Mouse (Mus musculus) midbrain, embryonic 16.5 days (tissue): Measurements from ENCODE around the gene Gpc6. TPM values are rescaled to one million over a fixed set of nuclear protein-coding genes. Genes with fewer than 3 reads are reported as not detected.
A peak's percentile ranks its signal among the peaks of the same experiment; 100 is the strongest.

Source experiments
- ATAC-seq: fragments of 200-750 bp; cut with Nextera tagmentation; 2 replicates; pipeline ENCODE4 v1.8.0; 2017; ENCODE audit warnings: moderate TSS enrichment
- H3K27ac ChIP-seq: fragments of 300-500 bp; sonication (generic); 2 replicates; pipeline ENCODE4 v1.5.1; 2014; ENCODE audit warnings: mild to moderate bottlenecking, low read length, mixed read lengths
- H3K27me3 ChIP-seq: fragments of 300-500 bp; sonication (generic); 2 replicates; pipeline ENCODE4 v1.6.1; 2014; ENCODE audit warnings: low read depth, low read length, mixed read lengths; ENCODE audit not compliant: control insufficient read depth, insufficient read depth
- H3K36me3 ChIP-seq: fragments of 300-500 bp; sonication (generic); 2 replicates; pipeline ENCODE4 v1.6.1; 2014; ENCODE audit warnings: mild to moderate bottlenecking, low read length, moderate library complexity, mixed read lengths; ENCODE audit not compliant: control insufficient read depth, insufficient read depth
- H3K4me1 ChIP-seq: fragments of 300-500 bp; sonication (generic); 2 replicates; pipeline ENCODE4 v1.6.1; 2014; ENCODE audit warnings: mild to moderate bottlenecking, low read length, mixed read lengths; ENCODE audit not compliant: control insufficient read depth, insufficient read depth
- H3K4me2 ChIP-seq: fragments of 300-500 bp; sonication (generic); 2 replicates; pipeline ENCODE4 v1.6.1; 2014; ENCODE audit warnings: mild to moderate bottlenecking, low read length, mixed read lengths
- H3K4me3 ChIP-seq: fragments of 300-500 bp; sonication (generic); 2 replicates; pipeline ENCODE4 v1.5.1; 2014; ENCODE audit warnings: low read depth, mild to moderate bottlenecking, low read length, moderate library complexity, mixed read lengths
- H3K9ac ChIP-seq: fragments of 300-500 bp; sonication (generic); 2 replicates; pipeline ENCODE4 v1.6.1; 2014; ENCODE audit warnings: low read depth, low read length, mixed read lengths
- H3K9me3 ChIP-seq: fragments of 300-500 bp; sonication (generic); replicated peaks from 2 replicates; pipeline ENCODE4 v1.6.1; 2014; ENCODE audit warnings: mild to moderate bottlenecking, low read length, mixed read lengths; ENCODE audit not compliant: control insufficient read depth, poor library complexity, severe bottlenecking
- whole genome bisulfite sequencing: fragments of 180-500 bp; shearing (Covaris S2); extraction: QIAGEN DNeasy Blood & Tissue Kit; methylation state at CpG from one replicate; pipeline ENCODE4 v1.1.7; 2014; 5-methylcytosine and 5-hydroxymethylcytosine counted together
- polyA plus RNA-seq: library from polyadenylated mRNA; unstranded; fragments of >200 nt; fragmentation: Nextera tagmentation; extraction: Ambion mirVana; gene quantifications from 2 replicates; pipeline ENCODE4 v1.2.1, GENCODE M21; 2015

Gene Gpc6
- polyA plus RNA-seq, 1 experiment from 2014 or later, result 19.7 TPM

DNA sequence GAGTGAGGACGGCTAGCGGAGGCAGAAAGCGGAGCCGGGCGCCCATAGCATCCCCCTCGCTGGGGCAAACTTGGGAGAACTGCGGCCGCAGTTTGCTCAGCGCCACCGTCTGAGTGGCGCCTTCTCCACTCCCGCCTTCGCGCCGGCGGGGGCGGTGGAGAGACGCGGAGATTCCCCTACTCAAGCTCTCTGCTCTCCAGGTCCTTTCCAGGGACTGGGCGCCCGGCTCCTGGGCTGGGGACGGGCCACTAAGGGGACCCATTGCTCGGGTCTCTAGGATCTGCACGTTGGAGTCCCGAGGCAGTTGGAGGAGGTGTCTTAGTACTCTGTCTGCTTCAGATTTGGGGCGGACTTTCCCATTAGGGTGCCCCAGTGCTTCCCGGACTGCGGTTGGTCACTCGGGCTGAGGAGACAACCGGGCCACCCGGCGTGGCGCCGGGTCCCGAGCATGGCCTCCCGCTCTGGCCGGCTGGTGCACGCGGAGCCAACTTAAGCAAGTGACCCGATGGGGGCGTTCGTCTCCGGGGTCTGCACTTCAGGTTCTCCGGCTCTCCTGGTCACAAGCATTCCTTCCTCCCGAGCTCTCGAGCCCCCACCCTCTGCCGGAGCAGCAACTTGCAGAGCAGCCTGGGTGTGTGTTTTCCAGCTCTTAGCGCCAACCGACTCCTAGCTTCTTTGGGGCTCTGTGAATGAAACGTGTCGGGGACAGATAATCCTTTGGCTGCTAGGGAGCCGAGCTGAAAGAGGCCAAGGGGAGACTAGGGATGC, 1.5 kb downstream of the Gpc6 start:
- Histone ChIP-seq H3K4me2 (peak overlapping the region; percentile 83), H3K4me3 (peak overlapping the region; percentile 89), H3K27me3 (no peaks in the 10 kb centered on the region), H3K9ac (peak overlapping the region; percentile 86), H3K27ac (peak overlapping the region; percentile 75), H3K9me3 (no peaks in the 10 kb centered on the region), H3K36me3 (no peaks in the 10 kb centered on the region), H3K4me1 (peaks cover 11% of the 10 kb centered on the region; the same call in 1 of the 2 replicates)
- peak; percentile 89 for ATAC-seq
- under 1% methylated on average over 46 of the region's 52 CpGs for WGBS

DNA sequence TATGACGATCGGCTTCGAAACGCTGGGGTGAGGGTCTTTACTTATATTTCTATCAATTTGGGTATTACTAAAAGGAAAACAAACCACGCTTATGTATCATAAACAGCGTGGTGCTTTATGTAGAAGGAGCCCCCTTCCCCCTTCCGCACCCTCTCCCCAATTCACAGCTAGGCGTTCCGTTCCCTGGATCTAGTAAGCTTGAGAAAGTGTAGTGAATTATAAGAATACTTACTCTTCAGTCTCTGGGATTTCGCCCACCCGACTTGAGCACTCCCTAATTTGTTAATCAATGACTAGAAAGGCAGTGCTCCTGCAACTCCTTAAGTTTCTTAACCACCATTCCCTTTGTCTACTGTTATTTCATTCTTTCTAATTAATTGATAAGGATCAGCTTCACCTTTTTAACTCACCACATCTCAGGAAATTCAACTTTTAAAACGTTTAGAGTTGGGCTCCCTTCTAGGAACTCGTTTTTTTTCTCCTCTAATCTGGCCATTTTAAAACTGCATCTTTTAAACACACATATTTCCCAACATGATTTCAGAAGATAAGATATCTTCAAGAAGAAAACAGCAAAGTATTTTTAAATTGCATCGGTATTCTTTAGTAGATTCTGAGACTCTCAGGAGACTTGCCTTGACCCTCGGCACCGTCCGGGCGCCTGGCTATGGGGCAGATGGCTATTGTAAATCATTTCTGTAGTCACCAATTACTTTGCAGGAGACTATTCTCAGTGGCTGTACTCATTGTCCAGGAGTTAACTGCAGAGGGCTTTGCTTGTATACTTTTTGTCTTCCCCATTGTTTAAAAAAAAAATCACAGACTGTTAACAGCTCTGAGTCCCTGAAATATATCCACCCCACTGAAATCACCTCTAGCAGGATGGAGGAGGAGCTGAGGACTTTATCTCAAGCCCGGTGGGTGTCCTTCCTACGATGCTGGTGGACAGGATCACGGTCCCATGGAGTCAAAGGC, 2.5 kb downstream of the Gpc6 start:
- no peaks in the 10 kb centered on the region for H3K27me3 ChIP-seq
- peak overlapping the region; percentile 89 for H3K4me3 ChIP-seq
- H3K9ac ChIP-seq, result peak overlapping the region; percentile 86
- no peaks in the 10 kb centered on the region for H3K9me3 ChIP-seq
- H3K4me2 ChIP-seq, result peak overlapping the region; percentile 83
- H3K27ac ChIP-seq, result peak overlapping the region; percentile 75
- ATAC-seq, result no peak
- peaks cover 11% of the 10 kb centered on the region; the same call in 1 of the 2 replicates for H3K4me1 ChIP-seq
- under 1% methylated on average over 21 of the region's 21 CpGs for WGBS
- H3K36me3 ChIP-seq, result no peaks in the 10 kb centered on the region

DNA sequence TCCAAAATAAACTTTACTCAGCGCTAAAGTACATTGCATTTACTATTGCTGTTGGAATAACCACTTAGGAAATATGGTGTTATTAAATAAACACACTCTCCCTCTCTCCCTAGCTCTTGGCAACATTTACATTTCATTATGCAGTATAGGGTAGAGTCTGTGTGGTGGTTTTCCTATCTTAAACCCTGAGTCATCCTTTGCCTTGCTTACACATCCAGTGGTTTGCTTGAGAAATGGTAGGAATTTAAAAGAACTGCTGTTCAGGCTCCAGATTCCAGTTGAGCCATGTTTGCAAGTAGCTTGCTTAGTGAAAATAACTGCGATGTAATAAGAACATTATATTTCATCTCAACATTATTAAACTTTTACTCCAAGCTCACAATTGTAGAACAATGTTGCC, 3.3 kb downstream of the Gpc6 start:
- Histone ChIP-seq H3K4me2 (peak overlapping the region; percentile 83), H3K4me3 (peak overlapping the region; percentile 89), H3K27ac (no peak overlapping the region), H3K4me1 (peaks cover 11% of the 10 kb centered on the region; the same call in 1 of the 2 replicates), H3K27me3 (no peaks in the 10 kb centered on the region), H3K36me3 (no peaks in the 10 kb centered on the region), H3K9ac (peak overlapping the region; percentile 56; the same call in 1 of the 2 replicates), H3K9me3 (no peaks in the 10 kb centered on the region)
- no peak for ATAC-seq
- 50% methylated on average over 2 of the region's 2 CpGs for WGBS

DNA sequence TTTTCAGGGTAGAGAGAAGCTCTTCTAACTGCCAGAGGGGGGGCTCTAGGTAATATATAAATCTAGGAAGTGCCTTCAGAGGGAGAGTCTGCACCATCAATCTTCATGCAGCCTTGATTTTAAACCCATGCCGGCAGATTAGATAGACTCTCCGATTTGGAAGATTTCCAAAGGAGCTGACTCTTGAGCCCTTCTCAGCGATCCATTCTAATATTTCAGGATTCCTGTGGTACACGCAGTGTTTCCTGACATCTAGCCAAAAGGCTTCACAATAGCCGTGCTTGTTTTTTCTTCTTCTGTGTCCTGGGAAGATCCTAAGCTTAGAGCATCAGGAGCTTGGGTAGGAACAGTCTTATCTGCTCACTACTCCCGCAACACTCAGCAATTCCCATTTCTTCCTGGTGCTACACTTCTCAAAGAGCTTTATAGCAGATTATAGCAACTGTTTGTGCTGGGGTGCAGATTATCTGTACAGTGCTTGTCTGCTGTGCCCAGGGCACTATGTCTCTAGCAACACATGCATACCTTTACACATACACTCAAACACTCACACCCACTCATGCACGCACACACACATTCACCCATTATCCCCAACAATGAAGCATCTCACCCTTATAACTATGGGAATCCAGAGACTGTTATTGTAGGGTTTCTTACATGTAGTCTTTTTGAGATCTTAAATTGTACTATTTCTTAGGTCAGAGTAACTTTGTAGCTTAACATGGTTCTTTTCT, 3.8 kb downstream of the Gpc6 start:
- Histone ChIP-seq H3K27me3 (no peaks in the 10 kb centered on the region), H3K4me2 (peak overlapping the region; percentile 83), H3K9me3 (no peaks in the 10 kb centered on the region), H3K27ac (no peak overlapping the region), H3K4me3 (peak overlapping the region; percentile 89), H3K9ac (peak overlapping the region; percentile 11; the same call in 1 of the 2 replicates), H3K36me3 (no peaks in the 10 kb centered on the region), H3K4me1 (peaks cover 11% of the 10 kb centered on the region; the same call in 1 of the 2 replicates)
- 33% methylated on average over 7 of the region's 7 CpGs for WGBS
- no peak for ATAC-seq

DNA sequence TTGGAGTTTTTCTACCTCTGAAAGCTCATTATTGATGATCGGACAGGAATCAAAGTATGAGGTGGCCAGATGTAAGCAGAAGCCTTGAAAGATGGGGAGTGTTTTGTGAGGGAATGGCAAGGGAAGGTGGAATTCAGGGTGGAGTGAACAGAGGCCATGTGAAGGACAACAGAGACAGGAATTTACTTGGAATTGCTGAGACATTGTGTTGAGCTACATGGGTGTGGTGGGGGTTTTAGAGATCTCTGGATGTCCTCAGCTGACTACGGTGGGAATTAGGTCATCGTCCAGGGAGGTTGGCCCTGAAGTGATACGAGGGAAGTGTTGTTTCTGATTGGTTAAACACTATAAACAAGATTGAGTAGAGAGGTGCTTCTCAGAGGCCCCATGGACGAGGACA, 8.7 kb downstream of the Gpc6 start:
- peaks cover 4% of the 10 kb centered on the region; the same call in 1 of the 2 replicates for H3K4me1 ChIP-seq
- ATAC-seq, result no peak
- H3K4me3 ChIP-seq, result no peak overlapping the region
- H3K9ac ChIP-seq, result no peak overlapping the region
- no peaks in the 10 kb centered on the region for H3K27me3 ChIP-seq
- 92% methylated on average over 5 of the region's 5 CpGs for WGBS
- H3K36me3 ChIP-seq, result no peaks in the 10 kb centered on the region
- H3K4me2 ChIP-seq, result no peak overlapping the region
- H3K27ac ChIP-seq, result no peak overlapping the region
- H3K9me3 ChIP-seq, result no peaks in the 10 kb centered on the region

DNA sequence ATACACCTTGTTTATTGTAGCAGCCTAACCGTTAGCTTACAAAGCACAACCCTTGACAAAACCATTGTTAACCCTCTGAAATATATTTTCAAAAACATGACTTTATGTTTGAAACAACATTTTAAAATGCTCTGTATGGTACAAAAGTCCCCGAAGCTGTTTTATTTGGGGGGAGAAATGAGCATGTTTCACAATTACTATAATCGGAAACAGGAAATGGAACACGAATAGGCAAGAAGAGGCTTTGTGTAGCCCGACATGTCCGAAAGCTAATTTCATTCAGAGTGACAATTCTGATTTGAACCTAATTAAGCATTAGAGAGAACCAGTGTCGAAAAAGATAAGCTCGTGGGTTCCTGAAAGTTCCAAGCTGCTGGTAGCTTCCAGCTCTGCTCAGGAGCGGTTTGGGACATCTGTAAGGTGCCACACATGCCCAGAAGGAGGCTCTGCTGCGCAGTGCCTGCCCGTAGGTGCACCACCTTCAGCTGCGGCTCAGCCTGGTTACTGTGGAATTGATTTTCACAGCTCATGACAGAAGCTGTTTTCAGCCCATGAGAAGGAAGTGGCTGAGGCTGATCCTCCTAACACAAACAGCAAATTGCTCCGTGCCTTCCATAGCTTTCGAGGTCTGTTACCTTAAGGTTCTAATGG, 12.9 kb downstream of the Gpc6 start:
- H3K4me3 ChIP-seq, result no peak overlapping the region
- WGBS, result 68% methylated on average over 14 of the region's 14 CpGs
- ATAC-seq, result peak; percentile 62; the same call in 1 of the 2 replicates

DNA sequence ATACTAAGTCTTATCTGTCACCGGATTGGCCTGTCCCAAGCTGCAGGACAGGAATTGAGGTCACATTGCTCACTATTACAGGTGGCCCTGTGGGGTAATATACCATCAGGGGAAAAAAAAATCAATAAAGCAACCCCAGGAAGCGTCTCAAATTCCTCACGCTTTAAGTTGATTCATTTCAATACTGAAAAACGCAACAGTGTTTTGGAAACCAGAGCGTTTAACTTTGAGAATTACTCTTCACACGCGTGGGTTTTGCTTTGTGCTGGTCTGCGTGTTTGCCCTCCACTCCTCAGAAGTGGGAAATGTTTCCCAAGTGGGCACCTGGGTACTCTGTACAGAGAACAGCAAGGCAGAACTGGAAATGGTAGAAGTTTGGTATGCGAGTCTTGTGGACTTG, 13.6 kb downstream of the Gpc6 start:
- WGBS, result 90% methylated on average over 9 of the region's 9 CpGs
- H3K36me3 ChIP-seq, result no peaks in the 10 kb centered on the region
- H3K4me2 ChIP-seq, result no peak overlapping the region
- no peaks in the 10 kb centered on the region for H3K27me3 ChIP-seq
- no peak for ATAC-seq
- H3K9ac ChIP-seq, result no peak overlapping the region
- no peaks in the 10 kb centered on the region for H3K9me3 ChIP-seq
- no peak overlapping the region for H3K27ac ChIP-seq
- H3K4me1 ChIP-seq, result no peaks in the 10 kb centered on the region; the same call in 1 of the 2 replicates
- H3K4me3 ChIP-seq, result no peak overlapping the region

More for the DNA sequence above, 12.9 kb downstream of the Gpc6 start:
- Histone ChIP-seq H3K27ac (no peak overlapping the region), H3K27me3 (no peaks in the 10 kb centered on the region), H3K9ac (no peak overlapping the region), H3K4me1 (no peaks in the 10 kb centered on the region; the same call in 1 of the 2 replicates), H3K9me3 (no peaks in the 10 kb centered on the region), H3K36me3 (no peaks in the 10 kb centered on the region), H3K4me2 (peak overlapping the region; percentile 9; the same call in 1 of the 2 replicates)

DNA sequence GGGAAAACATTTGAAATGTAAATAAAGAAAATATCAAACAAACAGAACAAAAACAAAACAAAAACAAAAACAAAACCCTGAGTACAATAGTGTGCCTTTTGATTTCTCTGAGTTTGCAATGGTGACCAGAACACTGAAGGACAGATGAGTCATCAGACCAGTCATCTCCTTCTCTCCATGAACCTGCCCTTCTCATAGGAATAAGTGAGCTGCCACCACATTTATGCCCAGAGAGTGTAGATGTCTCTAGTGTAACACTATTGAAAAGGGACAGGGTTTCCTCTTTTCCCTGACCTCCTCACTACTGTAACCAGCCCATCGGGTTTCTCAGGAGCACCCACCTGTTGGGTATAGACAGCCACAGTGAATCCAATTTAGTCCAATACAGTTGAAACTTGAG, 14.4 kb downstream of the Gpc6 start:
- H3K9me3 ChIP-seq, result no peaks in the 10 kb centered on the region
- no peak for ATAC-seq
- H3K27me3 ChIP-seq, result no peaks in the 10 kb centered on the region
- no peaks in the 10 kb centered on the region for H3K36me3 ChIP-seq
- no peak overlapping the region for H3K4me2 ChIP-seq
- H3K27ac ChIP-seq, result no peak overlapping the region
- no peak overlapping the region for H3K4me3 ChIP-seq
- WGBS, result 91% methylated on average over 1 of the region's 1 CpGs
- no peaks in the 10 kb centered on the region; the same call in 1 of the 2 replicates for H3K4me1 ChIP-seq
- H3K9ac ChIP-seq, result no peak overlapping the region
